28 mouse cellular contexts compared by ENCODE assay signal in the genomic region with DNA sequence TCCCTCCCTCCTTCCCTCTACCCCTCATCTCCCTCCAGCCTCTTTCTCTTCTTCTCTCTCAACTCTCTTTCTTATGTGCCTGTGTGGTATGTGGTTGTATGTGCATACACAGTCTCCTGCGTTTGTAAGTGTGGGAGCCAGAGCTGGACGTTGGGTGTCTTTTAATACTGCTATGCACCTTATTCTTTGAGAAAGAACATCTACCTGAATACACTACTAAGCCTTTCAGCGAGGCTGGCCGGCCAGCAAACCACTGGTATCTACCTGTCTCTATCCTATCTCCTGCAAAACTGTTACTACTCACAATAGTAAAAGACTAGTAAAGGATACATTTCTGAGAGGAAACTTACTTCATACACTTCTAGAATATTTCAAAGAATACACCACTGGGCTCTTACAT.
"Had no signal": no experiment of that assay in that cellular context is flagged by ENCODE, and none has a peak within 500 bp of the region (broad histone marks: within the 10 kb centered on the region; RNA-seq: fewer than 3 reads in every experiment).

No protein-coding gene starts in this region.

- H3K4me3 ChIP-seq: embryonic facial prominence, embryonic 10.5 days; embryonic facial prominence, embryonic 12.5 days; embryonic facial prominence, embryonic 13.5 days; embryonic facial prominence, embryonic 15.5 days; erythroblast, embryonic 14.5 days; forebrain, embryonic 10.5 days; forebrain, embryonic 12.5 days; forebrain, embryonic 13.5 days; forebrain, embryonic 15.5 days; gastrocnemius, adult 2 months; heart, adult 2 months had no signal

- ATAC-seq: forebrain, embryonic 13.5 days; forebrain, embryonic 14.5 days; forebrain, embryonic 15.5 days; forebrain, embryonic 16.5 days; forebrain, postnatal 0 days had no signal

- H3K9me3 ChIP-seq: embryonic facial prominence, embryonic 10.5 days; embryonic facial prominence, embryonic 12.5 days; embryonic facial prominence, embryonic 13.5 days; embryonic facial prominence, embryonic 15.5 days; forebrain, embryonic 10.5 days; forebrain, embryonic 12.5 days; forebrain, embryonic 13.5 days; forebrain, embryonic 15.5 days had no signal

- H3K4me1 ChIP-seq: embryonic facial prominence, embryonic 12.5 days; embryonic facial prominence, embryonic 15.5 days had no signal

- H3K27ac ChIP-seq: embryonic facial prominence, embryonic 10.5 days; embryonic facial prominence, embryonic 12.5 days; embryonic facial prominence, embryonic 13.5 days; embryonic facial prominence, embryonic 15.5 days; forebrain, embryonic 10.5 days; forebrain, embryonic 12.5 days; forebrain, embryonic 13.5 days; forebrain, embryonic 15.5 days; gastrocnemius, adult 2 months; heart, adult 2 months had no signal

- H3K27me3 ChIP-seq: embryonic facial prominence, embryonic 12.5 days; embryonic facial prominence, embryonic 15.5 days; forebrain, embryonic 13.5 days; forebrain, embryonic 15.5 days had no signal

- H3K4me2 ChIP-seq: embryonic facial prominence, embryonic 12.5 days; embryonic facial prominence, embryonic 13.5 days; embryonic facial prominence, embryonic 15.5 days; forebrain, embryonic 12.5 days; forebrain, embryonic 13.5 days; forebrain, embryonic 15.5 days had no signal

- DNase-seq: cerebellum, adult 2 months; cerebellum, adult 8-10 months; cerebellum, adult 9-10 months; cerebellum, adult 9-11 months; cerebellum, postnatal 10 days; cerebellum, postnatal 14 days; cerebellum, postnatal 25 days; cerebellum, postnatal 36 days; embryo, embryonic 11 days; forebrain, postnatal 0 days; gastrocnemius, adult 2 months; gastrocnemius, postnatal 10 days; gastrocnemius, postnatal 14 days; gastrocnemius, postnatal 25 days; gastrocnemius, postnatal 36 days; heart, adult 18-20 months; heart, adult 2 months had no signal

- H3K36me3 ChIP-seq: embryonic facial prominence, embryonic 10.5 days; embryonic facial prominence, embryonic 12.5 days; embryonic facial prominence, embryonic 13.5 days; embryonic facial prominence, embryonic 15.5 days; forebrain, embryonic 10.5 days; forebrain, embryonic 12.5 days; forebrain, embryonic 15.5 days had no signal

- H3K9ac ChIP-seq: embryonic facial prominence, embryonic 12.5 days; embryonic facial prominence, embryonic 13.5 days; embryonic facial prominence, embryonic 15.5 days; forebrain, embryonic 12.5 days; forebrain, embryonic 13.5 days; forebrain, embryonic 15.5 days; forebrain, postnatal 0 days had no signal
